Mouse (Mus musculus) MEL (cell line): ENCODE data around the gene Bora.

Experiments
- CTCF ChIP-seq, 3 experiments: IDR thresholded peaks in 2 of 3; conservative IDR thresholded peaks in 1 of 3; 2 replicates each; pipeline ENCODE4 v1.5.1; 2011 to 2012; ENCODE audit warnings: low read length in 3 of 3, low read depth in 2 of 3, mild to moderate bottlenecking in 2 of 3, improper control_type of control experiment in 1 of 3, inconsistent platforms in 1 of 3, mixed read lengths in 1 of 3, moderate library complexity in 1 of 3; ENCODE audit not compliant: control insufficient read depth in 1 of 3, insufficient read depth in 1 of 3, poor library complexity in 1 of 3, severe bottlenecking in 1 of 3
- EP300 ChIP-seq, 2 experiments: IDR thresholded peaks; 2 replicates each; pipeline ENCODE4 v1.6.1; 2011; ENCODE audit warnings: improper control_type of control experiment in 2 of 2, low read length in 2 of 2, low read depth in 1 of 2, mild to moderate bottlenecking in 1 of 2
- POLR2A ChIP-seq, 2 experiments: IDR thresholded peaks; 2 replicates each; pipeline ENCODE4 v1.6.1; 2011 to 2012; ENCODE audit warnings: low read length in 2 of 2, mild to moderate bottlenecking in 2 of 2, control low read depth in 1 of 2, improper control_type of control experiment in 1 of 2, low read depth in 1 of 2, moderate library complexity in 1 of 2; ENCODE audit not compliant: control insufficient read depth in 1 of 2, insufficient read depth in 1 of 2, poor library complexity in 1 of 2

GRCm38 (mm10) chr14:99046782-99047181 lies 760 bp downstream of the Bora start:
- no peak for TF ChIP-seq CTCF (IDR thresholded peaks at IDR 0.05 in 2 of 3, conservative IDR thresholded peaks at IDR 0.05 in 1 of 3; ENCODE audit: control insufficient read depth in 1 of 3, insufficient read depth in 1 of 3, low read depth in 2 of 3, low read length in 3 of 3, poor library complexity in 1 of 3, severe bottlenecking in 1 of 3)
- peak; percentile 36 to 43 for TF ChIP-seq EP300 (IDR thresholded peaks at IDR 0.05; ENCODE audit: low read depth in 1 of 2, low read length in 2 of 2)
- TF ChIP-seq POLR2A (IDR thresholded peaks at IDR 0.05; ENCODE audit: control insufficient read depth in 1 of 2, insufficient read depth in 1 of 2, low read depth in 1 of 2, low read length in 2 of 2, poor library complexity in 1 of 2): peak in 1 of 2 experiments; percentile 6; a peak in 1 of 4 replicates
